Mouse (Mus musculus): Measurements from ENCODE around the gene Bcorl1. TPM values are rescaled to one million over a fixed set of nuclear protein-coding genes. Genes with fewer than 3 reads are reported as not detected.

The Bcorl1 gene
- polyA plus RNA-seq, 1 experiment from 2014 or later: 7.7 TPM

GRCm38 (mm10) chrX:48410388-48410776 lies 69.2 kb downstream of the Bcorl1 start:
- Histone ChIP-seq H3K27ac (ENCODE audit: low read depth) (no peak overlapping the region), H3K27me3 (replicated peaks; ENCODE audit: control insufficient read depth, insufficient read depth, low read length) (no peaks in the 10 kb centered on the region), H3K4me3 (ENCODE audit: low read depth, low read length) (peak overlapping the region; percentile 35; the same call in 1 of the 2 replicates), H3K9me3 (ENCODE audit: control insufficient read depth, low read length) (no peaks in the 10 kb centered on the region), H3K36me3 (ENCODE audit: control insufficient read depth, insufficient read depth, low read length) (peaks cover 13% of the 10 kb centered on the region; the same call in 1 of the 2 replicates), H3K9ac (ENCODE audit: low read length) (no peak overlapping the region), H3K4me1 (replicated peaks; ENCODE audit: control insufficient read depth, insufficient read depth, low read length) (no peaks in the 10 kb centered on the region), H3K4me2 (ENCODE audit: low read length) (0 out of 2 replicates have a peak overlapping the region, but pooled peaks have one; percentile 52)
- no peak for DNase-seq (ENCODE audit: low spot score)
- ATAC-seq (replicated peaks; ENCODE audit: low FRiP score, low TSS enrichment, low read depth): peak; percentile 3; the same call in 1 of the 2 replicates
- 15% methylated on average over 7 of the region's 7 CpGs for WGBS

GRCm38 (mm10) chrX:48412629-48413028 lies 71.5 kb downstream of the Bcorl1 start:
- Histone ChIP-seq H3K27me3 (replicated peaks; ENCODE audit: control insufficient read depth, insufficient read depth, low read length) (no peaks in the 10 kb centered on the region), H3K4me1 (replicated peaks; ENCODE audit: control insufficient read depth, insufficient read depth, low read length) (no peaks in the 10 kb centered on the region), H3K9me3 (ENCODE audit: control insufficient read depth, low read length) (no peaks in the 10 kb centered on the region), H3K36me3 (ENCODE audit: control insufficient read depth, insufficient read depth, low read length) (peaks cover 14% of the 10 kb centered on the region), H3K4me3 (ENCODE audit: low read depth, low read length) (no peak overlapping the region), H3K4me2 (ENCODE audit: low read length) (no peak overlapping the region), H3K9ac (ENCODE audit: low read length) (no peak overlapping the region), H3K27ac (ENCODE audit: low read depth) (no peak overlapping the region)
- DNase-seq (ENCODE audit: low spot score): no peak
- 78% methylated on average over 6 of the region's 6 CpGs for WGBS
- ATAC-seq (replicated peaks; ENCODE audit: low FRiP score, low TSS enrichment, low read depth): no peak

- H3K27ac ChIP-seq (ENCODE audit: low read depth): no peak overlapping the region
- no peak overlapping the region for H3K4me2 ChIP-seq (ENCODE audit: low read length)
- no peaks in the 10 kb centered on the region for H3K27me3 ChIP-seq (replicated peaks; ENCODE audit: control insufficient read depth, insufficient read depth, low read length)
- DNase-seq (ENCODE audit: low spot score): no peak
- H3K4me1 ChIP-seq (replicated peaks; ENCODE audit: control insufficient read depth, insufficient read depth, low read length): no peaks in the 10 kb centered on the region
- no peak for ATAC-seq (replicated peaks; ENCODE audit: low FRiP score, low TSS enrichment, low read depth)
- no peak overlapping the region for H3K4me3 ChIP-seq (ENCODE audit: low read depth, low read length)
- H3K36me3 ChIP-seq (ENCODE audit: control insufficient read depth, insufficient read depth, low read length): peaks cover 18% of the 10 kb centered on the region
- WGBS: 87% methylated on average over 5 of the region's 5 CpGs
- no peak overlapping the region for H3K9ac ChIP-seq (ENCODE audit: low read length)
- no peaks in the 10 kb centered on the region for H3K9me3 ChIP-seq (ENCODE audit: control insufficient read depth, low read length)
These were observed 73.1 kb downstream of the Bcorl1 start for GRCm38 (mm10) chrX:48414291-48414690.

- Histone ChIP-seq H3K9me3 (ENCODE audit: control insufficient read depth, low read length) (no peaks in the 10 kb centered on the region), H3K4me1 (replicated peaks; ENCODE audit: control insufficient read depth, insufficient read depth, low read length) (no peaks in the 10 kb centered on the region), H3K27ac (ENCODE audit: low read depth) (0 out of 2 replicates have a peak overlapping the region, but pooled peaks have one; percentile 33), H3K9ac (ENCODE audit: low read length) (no peak overlapping the region), H3K36me3 (ENCODE audit: control insufficient read depth, insufficient read depth, low read length) (peaks cover 18% of the 10 kb centered on the region), H3K4me3 (ENCODE audit: low read depth, low read length) (no peak overlapping the region), H3K4me2 (ENCODE audit: low read length) (no peak overlapping the region), H3K27me3 (replicated peaks; ENCODE audit: control insufficient read depth, insufficient read depth, low read length) (no peaks in the 10 kb centered on the region)
- DNase-seq (ENCODE audit: low spot score): no peak
- ATAC-seq (replicated peaks; ENCODE audit: low FRiP score, low TSS enrichment, low read depth): peak; percentile 82
- 67% methylated on average over 2 of the region's 2 CpGs for WGBS
These were observed 77.3 kb downstream of the Bcorl1 start for GRCm38 (mm10) chrX:48418417-48418816.

GRCm38 (mm10) chrX:48422986-48423385 lies 81.8 kb downstream of the Bcorl1 start:
- Histone ChIP-seq H3K4me2 (ENCODE audit: low read length) (no peak overlapping the region), H3K27me3 (replicated peaks; ENCODE audit: control insufficient read depth, insufficient read depth, low read length) (no peaks in the 10 kb centered on the region), H3K36me3 (ENCODE audit: control insufficient read depth, insufficient read depth, low read length) (no peaks in the 10 kb centered on the region; the same call in 1 of the 2 replicates), H3K4me3 (ENCODE audit: low read depth, low read length) (no peak overlapping the region), H3K9ac (ENCODE audit: low read length) (no peak overlapping the region), H3K9me3 (ENCODE audit: control insufficient read depth, low read length) (no peaks in the 10 kb centered on the region), H3K4me1 (replicated peaks; ENCODE audit: control insufficient read depth, insufficient read depth, low read length) (no peaks in the 10 kb centered on the region), H3K27ac (ENCODE audit: low read depth) (no peak overlapping the region)
- peak; percentile 82 for DNase-seq (ENCODE audit: low spot score)
- no peak for ATAC-seq (replicated peaks; ENCODE audit: low FRiP score, low TSS enrichment, low read depth)
- WGBS: 34% methylated on average over 4 of the region's 4 CpGs

GRCm38 (mm10) chrX:48423671-48424070 lies 82.5 kb downstream of the Bcorl1 start:
- no peaks in the 10 kb centered on the region for H3K27me3 ChIP-seq (replicated peaks; ENCODE audit: control insufficient read depth, insufficient read depth, low read length)
- H3K4me1 ChIP-seq (replicated peaks; ENCODE audit: control insufficient read depth, insufficient read depth, low read length): no peaks in the 10 kb centered on the region
- no peak overlapping the region for H3K4me3 ChIP-seq (ENCODE audit: low read depth, low read length)
- no peak overlapping the region for H3K27ac ChIP-seq (ENCODE audit: low read depth)
- H3K9me3 ChIP-seq (ENCODE audit: control insufficient read depth, low read length): no peaks in the 10 kb centered on the region
- H3K9ac ChIP-seq (ENCODE audit: low read length): no peak overlapping the region
- no peak for DNase-seq (ENCODE audit: low spot score)
- WGBS: 50% methylated on average over 1 of the region's 1 CpGs
- H3K4me2 ChIP-seq (ENCODE audit: low read length): no peak overlapping the region
- ATAC-seq (replicated peaks; ENCODE audit: low FRiP score, low TSS enrichment, low read depth): no peak
- H3K36me3 ChIP-seq (ENCODE audit: control insufficient read depth, insufficient read depth, low read length): no peaks in the 10 kb centered on the region; the same call in 1 of the 2 replicates

- no peak overlapping the region for H3K4me3 ChIP-seq (ENCODE audit: low read depth, low read length)
- ATAC-seq (replicated peaks; ENCODE audit: low FRiP score, low TSS enrichment, low read depth): peak; percentile 60; the same call in 1 of the 2 replicates
- H3K27ac ChIP-seq (ENCODE audit: low read depth): no peak overlapping the region
- H3K4me2 ChIP-seq (ENCODE audit: low read length): no peak overlapping the region
- no peaks in the 10 kb centered on the region for H3K36me3 ChIP-seq (ENCODE audit: control insufficient read depth, insufficient read depth, low read length)
- no peak for DNase-seq (ENCODE audit: low spot score)
- no peaks in the 10 kb centered on the region for H3K4me1 ChIP-seq (replicated peaks; ENCODE audit: control insufficient read depth, insufficient read depth, low read length)
- no peaks in the 10 kb centered on the region for H3K27me3 ChIP-seq (replicated peaks; ENCODE audit: control insufficient read depth, insufficient read depth, low read length)
- H3K9me3 ChIP-seq (ENCODE audit: control insufficient read depth, low read length): no peaks in the 10 kb centered on the region
- WGBS: 21% methylated on average over 3 of the region's 3 CpGs
- H3K9ac ChIP-seq (ENCODE audit: low read length): no peak overlapping the region
These were observed 83.4 kb downstream of the Bcorl1 start for GRCm38 (mm10) chrX:48424583-48424982.

GRCm38 (mm10) chrX:48425280-48425679 lies 84.1 kb downstream of the Bcorl1 start:
- Histone ChIP-seq H3K36me3 (ENCODE audit: control insufficient read depth, insufficient read depth, low read length) (no peaks in the 10 kb centered on the region), H3K9ac (ENCODE audit: low read length) (no peak overlapping the region), H3K9me3 (ENCODE audit: control insufficient read depth, low read length) (no peaks in the 10 kb centered on the region), H3K4me1 (replicated peaks; ENCODE audit: control insufficient read depth, insufficient read depth, low read length) (no peaks in the 10 kb centered on the region), H3K27me3 (replicated peaks; ENCODE audit: control insufficient read depth, insufficient read depth, low read length) (no peaks in the 10 kb centered on the region), H3K27ac (ENCODE audit: low read depth) (no peak overlapping the region), H3K4me2 (ENCODE audit: low read length) (no peak overlapping the region), H3K4me3 (ENCODE audit: low read depth, low read length) (no peak overlapping the region)
- DNase-seq (ENCODE audit: low spot score) (no peak), ATAC-seq (replicated peaks; ENCODE audit: low FRiP score, low TSS enrichment, low read depth) (no peak)
- WGBS: 49% methylated on average over 7 of the region's 7 CpGs

- WGBS: 72% methylated on average over 6 of the region's 6 CpGs
- no peak for ATAC-seq (replicated peaks; ENCODE audit: low FRiP score, low TSS enrichment, low read depth)
- DNase-seq (ENCODE audit: low spot score): no peak
These were observed 87.1 kb downstream of the Bcorl1 start for GRCm38 (mm10) chrX:48428241-48428640.

More at GRCm38 (mm10) chrX:48428241-48428640, 87.1 kb downstream of the Bcorl1 start:
- Histone ChIP-seq H3K27ac (ENCODE audit: low read depth) (no peak overlapping the region), H3K4me2 (ENCODE audit: low read length) (no peak overlapping the region), H3K9ac (ENCODE audit: low read length) (no peak overlapping the region), H3K4me3 (ENCODE audit: low read depth, low read length) (no peak overlapping the region), H3K4me1 (replicated peaks; ENCODE audit: control insufficient read depth, insufficient read depth, low read length) (no peaks in the 10 kb centered on the region), H3K27me3 (replicated peaks; ENCODE audit: control insufficient read depth, insufficient read depth, low read length) (no peaks in the 10 kb centered on the region), H3K36me3 (ENCODE audit: control insufficient read depth, insufficient read depth, low read length) (no peaks in the 10 kb centered on the region), H3K9me3 (ENCODE audit: control insufficient read depth, low read length) (no peaks in the 10 kb centered on the region)

All from intestine, embryonic 14.5 days (tissue).